Mouse (Mus musculus) bone marrow macrophage, adult 2 months (primary cell): ENCODE data around the gene Bace1.

Source experiments
- CTCF ChIP-seq: IDR thresholded peaks from 2 replicates; pipeline ENCODE4 v1.5.1; 2012; ENCODE audit warnings: low read depth, mild to moderate bottlenecking, low read length, moderate library complexity
- POLR2A ChIP-seq: IDR thresholded peaks from 2 replicates; pipeline ENCODE4 v1.6.1; 2012; ENCODE audit warnings: mild to moderate bottlenecking, low read depth, low read length, borderline replicate concordance

GRCm38 (mm10) chr9:45869181-45869580 lies 30.8 kb downstream of the Bace1 start:
- TF ChIP-seq CTCF = no peak
- TF ChIP-seq POLR2A = no peak
